Mouse (Mus musculus): ENCODE measurements around the gene Olfr811. TPM values are rescaled to one million over a fixed set of nuclear protein-coding genes. Genes with fewer than 3 reads are reported as not detected.

Gene Olfr811
- polyA plus RNA-seq, 1 experiment from 2014 or later: not detected

Other genes starting within 250 kb of the Olfr811 start
- gene Olfr794, start 236.7 kb downstream of the Olfr811 start, polyA plus RNA-seq (2014; fragmentation: Nextera tagmentation; extraction: Ambion mirVana): not detected in 2 replicates
- gene Olfr796, start 191.8 kb downstream of the Olfr811 start, polyA plus RNA-seq (2014; fragmentation: Nextera tagmentation; extraction: Ambion mirVana): not detected in 2 replicates
- gene Olfr798, start 176.5 kb downstream of the Olfr811 start, polyA plus RNA-seq (2014; fragmentation: Nextera tagmentation; extraction: Ambion mirVana): not detected in 2 replicates
- not detected in 2 replicates for gene Olfr799, start 166.9 kb downstream of the Olfr811 start, polyA plus RNA-seq (2014; fragmentation: Nextera tagmentation; extraction: Ambion mirVana)
- not detected in 2 replicates for gene Olfr800, start 146.7 kb downstream of the Olfr811 start, polyA plus RNA-seq (2014; fragmentation: Nextera tagmentation; extraction: Ambion mirVana)
- gene Olfr801, start 130.5 kb downstream of the Olfr811 start, polyA plus RNA-seq (2014; fragmentation: Nextera tagmentation; extraction: Ambion mirVana): not detected in 2 replicates
- gene Olfr802, start 116.2 kb downstream of the Olfr811 start, polyA plus RNA-seq (2014; fragmentation: Nextera tagmentation; extraction: Ambion mirVana): not detected in 2 replicates
- gene Olfr803, start 110.1 kb downstream of the Olfr811 start, polyA plus RNA-seq (2014; fragmentation: Nextera tagmentation; extraction: Ambion mirVana): not detected in 2 replicates
- not detected in 2 replicates for gene Olfr804, start 101.2 kb downstream of the Olfr811 start, polyA plus RNA-seq (2014; fragmentation: Nextera tagmentation; extraction: Ambion mirVana)
- not detected in 2 replicates for gene Olfr805, start 75.0 kb downstream of the Olfr811 start, polyA plus RNA-seq (2014; fragmentation: Nextera tagmentation; extraction: Ambion mirVana)
- not detected in 2 replicates for gene Olfr806, start 62.5 kb downstream of the Olfr811 start, polyA plus RNA-seq (2014; fragmentation: Nextera tagmentation; extraction: Ambion mirVana)
- not detected in 2 replicates for gene Olfr807, start 46.6 kb downstream of the Olfr811 start, polyA plus RNA-seq (2014; fragmentation: Nextera tagmentation; extraction: Ambion mirVana)
- gene Olfr808, start 38.9 kb downstream of the Olfr811 start, polyA plus RNA-seq (2014; fragmentation: Nextera tagmentation; extraction: Ambion mirVana): not detected in 2 replicates
- gene Olfr809, start 29.8 kb downstream of the Olfr811 start, polyA plus RNA-seq (2014; fragmentation: Nextera tagmentation; extraction: Ambion mirVana): not detected in 2 replicates
- gene Olfr810, start 9.5 kb downstream of the Olfr811 start, polyA plus RNA-seq (2014; fragmentation: Nextera tagmentation; extraction: Ambion mirVana): not detected in 2 replicates
- gene Olfr812, start 41.7 kb upstream of the Olfr811 start, polyA plus RNA-seq (2014; fragmentation: Nextera tagmentation; extraction: Ambion mirVana): not detected in 2 replicates
- gene Olfr813, start 51.0 kb upstream of the Olfr811 start, polyA plus RNA-seq (2014; fragmentation: Nextera tagmentation; extraction: Ambion mirVana): not detected in 2 replicates
- not detected in 2 replicates for gene Olfr814, start 75.5 kb upstream of the Olfr811 start, polyA plus RNA-seq (2014; fragmentation: Nextera tagmentation; extraction: Ambion mirVana)
- gene Olfr815, start 101.5 kb upstream of the Olfr811 start, polyA plus RNA-seq (2014; fragmentation: Nextera tagmentation; extraction: Ambion mirVana): not detected in 2 replicates
- gene Olfr816, start 111.2 kb upstream of the Olfr811 start, polyA plus RNA-seq (2014; fragmentation: Nextera tagmentation; extraction: Ambion mirVana): not detected in 2 replicates
- gene Olfr818, start 144.7 kb upstream of the Olfr811 start, polyA plus RNA-seq (2014; fragmentation: Nextera tagmentation; extraction: Ambion mirVana): not detected in 2 replicates
- gene Olfr819, start 162.9 kb upstream of the Olfr811 start, polyA plus RNA-seq (2014; fragmentation: Nextera tagmentation; extraction: Ambion mirVana): not detected in 2 replicates
- not detected in 2 replicates for gene Olfr247, start 171.7 kb upstream of the Olfr811 start, polyA plus RNA-seq (2014; fragmentation: Nextera tagmentation; extraction: Ambion mirVana)
- gene Gm10310, start 180.7 kb upstream of the Olfr811 start, polyA plus RNA-seq (2014; fragmentation: Nextera tagmentation; extraction: Ambion mirVana): not detected in 2 replicates
- not detected in 2 replicates for gene Olfr820, start 208.2 kb upstream of the Olfr811 start, polyA plus RNA-seq (2014; fragmentation: Nextera tagmentation; extraction: Ambion mirVana)
- not detected in 2 replicates for gene Olfr821, start 226.0 kb upstream of the Olfr811 start, polyA plus RNA-seq (2014; fragmentation: Nextera tagmentation; extraction: Ambion mirVana)